Mouse (Mus musculus) heart, postnatal 0 days (tissue): ENCODE results near the gene Bcl11a.

ENCODE experiments used
- CTCF ChIP-seq: IDR thresholded peaks from 2 replicates; pipeline ENCODE4 v1.5.1; 2016; ENCODE audit warnings: antibody characterized with exemption, control low read depth, low read depth
- EP300 ChIP-seq: IDR thresholded peaks from 2 replicates; pipeline ENCODE4 v1.6.1; 2016; ENCODE audit warnings: antibody characterized with exemption, low read depth

DNA sequence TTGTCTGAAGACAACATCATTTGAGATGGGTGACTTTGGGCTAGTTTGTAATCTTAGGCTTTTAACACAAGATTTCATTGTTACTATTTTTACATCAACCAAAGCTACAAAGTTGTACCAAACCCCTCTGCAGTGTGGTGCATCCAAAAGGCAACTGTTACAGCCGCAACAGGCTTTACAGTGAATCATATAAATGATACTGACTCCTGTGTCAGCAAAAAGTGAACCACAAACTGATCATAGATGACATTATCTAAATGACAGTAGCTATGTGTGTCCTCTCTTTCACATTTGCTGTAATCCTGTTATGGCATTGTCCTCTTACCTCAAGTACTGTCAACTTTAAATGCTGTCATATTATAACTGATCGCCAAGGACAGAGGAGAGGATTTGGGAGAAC lies 60.0 kb downstream of the Bcl11a start:
- TF ChIP-seq CTCF (no peak), EP300 (no peak)
